Mouse (Mus musculus) embryonic facial prominence, embryonic 14.5 days (tissue): ENCODE measurements at regions not wholly inside any gene's neighbourhood (a gene's known extent, or its start where the extent isn't known, plus 50 kb on each side); places are given as distances from the start of the nearest gene placed in this dataset.

Source experiments
- ATAC-seq: fragments of 200-750 bp; cut with Nextera tagmentation; 2 replicates; pipeline ENCODE4 v1.8.0; 2017; ENCODE audit warnings: low read depth, moderate number of reproducible peaks, moderate TSS enrichment
- DNase-seq: peaks from one replicate; pipeline ENCODE4 v3.0.0-alpha.2; 2015; ENCODE audit warnings: low spot score
- H3K27ac ChIP-seq: fragments of 300-500 bp; sonication (generic); replicated peaks from 2 replicates; pipeline ENCODE4 v1.5.1; 2014; ENCODE audit warnings: low read depth, mild to moderate bottlenecking, low read length, moderate library complexity
- H3K27me3 ChIP-seq: fragments of 300-500 bp; sonication (generic); replicated peaks from 2 replicates; pipeline ENCODE4 v1.6.1; 2014; ENCODE audit warnings: low read length; ENCODE audit not compliant: control insufficient read depth, insufficient read depth
- H3K36me3 ChIP-seq: fragments of 300-500 bp; sonication (generic); 2 replicates; pipeline ENCODE4 v1.6.1; 2014; ENCODE audit warnings: low read length, mixed read lengths; ENCODE audit not compliant: control insufficient read depth, insufficient read depth
- H3K4me1 ChIP-seq: fragments of 300-500 bp; sonication (generic); 2 replicates; pipeline ENCODE4 v1.6.1; 2014; ENCODE audit warnings: antibody characterized with exemption, low read length; ENCODE audit not compliant: control insufficient read depth, insufficient read depth
- H3K4me2 ChIP-seq: fragments of 300-500 bp; sonication (generic); 2 replicates; pipeline ENCODE4 v1.6.1; 2014; ENCODE audit warnings: low read depth, mild to moderate bottlenecking, low read length, moderate library complexity, mixed read lengths
- H3K4me3 ChIP-seq: fragments of 300-500 bp; sonication (generic); 2 replicates; pipeline ENCODE4 v1.5.1; 2014; ENCODE audit warnings: low read depth, mild to moderate bottlenecking, low read length
- H3K9ac ChIP-seq: fragments of 300-500 bp; sonication (generic); 2 replicates; pipeline ENCODE4 v1.6.1; 2014; ENCODE audit warnings: low read depth, mild to moderate bottlenecking, low read length, moderate library complexity, mixed read lengths
- H3K9me3 ChIP-seq: fragments of 300-500 bp; sonication (generic); 2 replicates; pipeline ENCODE4 v1.6.1; 2016; ENCODE audit warnings: low read length; ENCODE audit not compliant: control insufficient read depth
- WGBS: fragments of 180-500 bp; shearing (Covaris S2); extraction: QIAGEN DNeasy Blood & Tissue Kit; methylation state at CpG from one replicate; pipeline ENCODE4 v1.1.7; 2014; 5-methylcytosine and 5-hydroxymethylcytosine counted together

- no peak for DNase-seq
- 77% methylated on average over 6 of the region's 6 CpGs for WGBS
- no peak overlapping the region for H3K27ac ChIP-seq
- H3K4me2 ChIP-seq = no peak overlapping the region
- H3K4me3 ChIP-seq = no peak overlapping the region
- no peaks in the 10 kb centered on the region for H3K36me3 ChIP-seq
- no peak for ATAC-seq
- H3K9me3 ChIP-seq = no peaks in the 10 kb centered on the region
- H3K4me1 ChIP-seq = 0 out of 2 replicates have a peak, but pooled peaks cover 8% of the 10 kb centered on the region
- 0 out of 2 replicates have a peak, but pooled peaks cover 8% of the 10 kb centered on the region for H3K27me3 ChIP-seq
- no peak overlapping the region for H3K9ac ChIP-seq
These were observed 317.2 kb downstream of the Cd83 start for GRCm38 (mm10) chr13:44101806-44102205.

- H3K4me3 ChIP-seq = no peak overlapping the region
- H3K9ac ChIP-seq = no peak overlapping the region
- no peak for ATAC-seq
- no peak for DNase-seq
- H3K9me3 ChIP-seq = no peaks in the 10 kb centered on the region
- WGBS = 78% methylated on average over 4 of the region's 4 CpGs
- H3K4me1 ChIP-seq = 0 out of 2 replicates have a peak, but pooled peaks cover 8% of the 10 kb centered on the region
- no peak overlapping the region for H3K27ac ChIP-seq
- H3K27me3 ChIP-seq = 0 out of 2 replicates have a peak, but pooled peaks cover 8% of the 10 kb centered on the region
- H3K4me2 ChIP-seq = no peak overlapping the region
- no peaks in the 10 kb centered on the region for H3K36me3 ChIP-seq
These were observed 317.7 kb downstream of the Cd83 start for GRCm38 (mm10) chr13:44102257-44102656.

GRCm38 (mm10) chr13:44103340-44103739 is 318.8 kb downstream of the Cd83 start:
- H3K4me3 ChIP-seq = no peak overlapping the region
- H3K27me3 ChIP-seq = 0 out of 2 replicates have a peak, but pooled peaks cover 8% of the 10 kb centered on the region
- no peak overlapping the region for H3K9ac ChIP-seq
- H3K4me1 ChIP-seq = 0 out of 2 replicates have a peak, but pooled peaks cover 8% of the 10 kb centered on the region
- H3K4me2 ChIP-seq = no peak overlapping the region
- DNase-seq (no peak), ATAC-seq (no peak)
- no peaks in the 10 kb centered on the region for H3K9me3 ChIP-seq
- H3K27ac ChIP-seq = no peak overlapping the region
- 87% methylated on average over 7 of the region's 7 CpGs for WGBS
- H3K36me3 ChIP-seq = no peaks in the 10 kb centered on the region

- no peak for ATAC-seq
- Histone ChIP-seq H3K4me3 (no peak overlapping the region), H3K4me2 (no peak overlapping the region), H3K9me3 (no peaks in the 10 kb centered on the region), H3K27ac (no peak overlapping the region), H3K4me1 (peaks cover 7% of the 10 kb centered on the region; the same call in 1 of the 2 replicates), H3K27me3 (0 out of 2 replicates have a peak, but pooled peaks cover 8% of the 10 kb centered on the region), H3K9ac (no peak overlapping the region), H3K36me3 (no peaks in the 10 kb centered on the region)
- WGBS = 40% methylated on average over 5 of the region's 5 CpGs
- no peak for DNase-seq
These were observed 320.6 kb downstream of the Cd83 start for GRCm38 (mm10) chr13:44105161-44105560.

- DNase-seq (no peak), ATAC-seq (no peak)
- no peak overlapping the region for H3K27ac ChIP-seq
- H3K4me1 ChIP-seq = peaks cover 3% of the 10 kb centered on the region; the same call in 1 of the 2 replicates
- H3K27me3 ChIP-seq = no peaks in the 10 kb centered on the region
- no peak overlapping the region for H3K4me2 ChIP-seq
- H3K4me3 ChIP-seq = no peak overlapping the region
- no peak overlapping the region for H3K9ac ChIP-seq
- no peaks in the 10 kb centered on the region for H3K9me3 ChIP-seq
- no peaks in the 10 kb centered on the region for H3K36me3 ChIP-seq
- WGBS = 64% methylated on average over 11 of the region's 11 CpGs
These were observed 324.1 kb downstream of the Cd83 start for GRCm38 (mm10) chr13:44108695-44109094.

GRCm38 (mm10) chr13:44113043-44113442 is 328.5 kb downstream of the Cd83 start:
- ATAC-seq (no peak), DNase-seq (no peak)
- no peak overlapping the region for H3K27ac ChIP-seq
- no peak overlapping the region for H3K9ac ChIP-seq
- no peaks in the 10 kb centered on the region for H3K36me3 ChIP-seq
- no peak overlapping the region for H3K4me2 ChIP-seq
- peaks cover 3% of the 10 kb centered on the region; the same call in 1 of the 2 replicates for H3K4me1 ChIP-seq
- 86% methylated on average over 5 of the region's 5 CpGs for WGBS
- H3K27me3 ChIP-seq = no peaks in the 10 kb centered on the region
- no peak overlapping the region for H3K4me3 ChIP-seq
- H3K9me3 ChIP-seq = no peaks in the 10 kb centered on the region

GRCm38 (mm10) chr13:44114856-44115255 is 330.3 kb downstream of the Cd83 start:
- Histone ChIP-seq H3K27ac (no peak overlapping the region), H3K9me3 (no peaks in the 10 kb centered on the region), H3K36me3 (no peaks in the 10 kb centered on the region), H3K27me3 (no peaks in the 10 kb centered on the region), H3K4me1 (peaks cover 3% of the 10 kb centered on the region; the same call in 1 of the 2 replicates), H3K4me3 (no peak overlapping the region), H3K4me2 (no peak overlapping the region), H3K9ac (no peak overlapping the region)
- ATAC-seq = no peak
- WGBS = 88% methylated on average over 5 of the region's 5 CpGs
- no peak for DNase-seq

GRCm38 (mm10) chr13:44117841-44118240 is 333.3 kb downstream of the Cd83 start:
- Histone ChIP-seq H3K4me2 (no peak overlapping the region), H3K27me3 (no peaks in the 10 kb centered on the region), H3K4me3 (no peak overlapping the region), H3K9ac (no peak overlapping the region), H3K27ac (no peak overlapping the region), H3K4me1 (0 out of 2 replicates have a peak, but pooled peaks cover 5% of the 10 kb centered on the region), H3K9me3 (no peaks in the 10 kb centered on the region), H3K36me3 (no peaks in the 10 kb centered on the region)
- no peak for ATAC-seq
- no peak for DNase-seq
- 69% methylated on average over 9 of the region's 9 CpGs for WGBS

- H3K27ac ChIP-seq = no peak overlapping the region
- WGBS = 81% methylated on average over 6 of the region's 6 CpGs
- H3K9me3 ChIP-seq = no peaks in the 10 kb centered on the region
- DNase-seq = no peak
- H3K4me1 ChIP-seq = 0 out of 2 replicates have a peak, but pooled peaks cover 5% of the 10 kb centered on the region
- no peak overlapping the region for H3K4me3 ChIP-seq
- no peak overlapping the region for H3K4me2 ChIP-seq
- no peak overlapping the region for H3K9ac ChIP-seq
- no peaks in the 10 kb centered on the region for H3K36me3 ChIP-seq
- no peaks in the 10 kb centered on the region for H3K27me3 ChIP-seq
- ATAC-seq = no peak
These were observed 334.3 kb downstream of the Cd83 start for GRCm38 (mm10) chr13:44118846-44119245.
